In the genomic region with DNA sequence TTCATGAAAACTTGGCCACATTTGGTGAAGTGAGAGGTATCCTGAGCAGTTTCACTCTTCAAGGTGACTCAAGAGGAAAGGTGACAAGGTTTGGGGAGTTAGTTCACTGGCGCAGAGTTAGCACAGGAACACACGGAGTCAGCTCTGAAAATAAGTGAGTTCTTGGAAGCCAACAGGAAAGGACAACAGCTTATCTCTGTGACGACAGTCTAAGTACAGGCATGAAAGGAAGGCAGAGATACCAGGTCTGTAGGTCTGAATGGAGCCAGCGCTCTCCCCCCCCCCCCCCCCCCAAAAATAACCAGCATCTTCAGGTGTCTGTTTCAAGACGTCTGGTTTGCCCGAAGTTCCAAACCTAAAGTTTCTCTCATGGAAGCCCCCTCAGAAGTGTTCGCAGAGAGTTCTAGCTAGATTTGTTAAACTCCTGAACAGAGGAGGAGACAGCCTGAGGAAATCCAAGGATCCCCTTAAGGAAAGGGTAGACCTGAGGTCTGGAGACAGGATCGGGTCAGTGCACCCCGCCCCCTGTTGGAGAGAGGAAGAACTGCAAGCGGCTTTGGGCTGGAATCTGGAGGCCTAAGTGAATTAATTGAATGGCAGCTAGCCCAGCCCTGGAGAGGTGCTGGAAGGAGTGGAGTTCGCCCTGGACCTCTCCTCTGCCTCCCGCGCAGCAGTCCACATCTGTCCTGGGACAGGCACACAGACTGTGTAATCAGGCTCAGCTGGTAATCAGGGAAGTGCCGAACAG, we compare ENCODE assay signal across 8 mouse cellular contexts. TPM values are rescaled to one million over a fixed set of nuclear protein-coding genes. Genes with fewer than 3 reads are reported as not detected.
A peak's percentile ranks its signal among the peaks of the same experiment; 100 is the strongest.
DNase-seq lines count a peak whose midpoint lies in the region; ATAC-seq and TF ChIP-seq lines count a peak whose summit lies in the region.

No protein-coding gene starts in this region.

- H3K27ac ChIP-seq in embryonic facial prominence, embryonic 11.5 days (replicated peaks; ENCODE audit: low read depth, low read length): no peak overlapping the region
- H3K27ac ChIP-seq in limb, embryonic 15.5 days: no peak overlapping the region

- peak; percentile 87 for ATAC-seq in embryonic facial prominence, embryonic 11.5 days (replicated peaks; ENCODE audit: insufficient number of reproducible peaks, low FRiP score, low TSS enrichment, low read depth)
- ATAC-seq in limb, embryonic 15.5 days (ENCODE audit: insufficient number of reproducible peaks, low FRiP score, low TSS enrichment, low read depth): 0 out of 2 replicates have a peak, but pooled peaks have one; percentile 19

- no peak overlapping the region for H3K4me2 ChIP-seq in embryonic facial prominence, embryonic 11.5 days (ENCODE audit: low read depth, low read length)
- H3K4me2 ChIP-seq in limb, embryonic 15.5 days: no peak overlapping the region

- no peaks in the 10 kb centered on the region for H3K79me3 ChIP-seq in C2C12 (ENCODE audit: low read depth)

- WGBS in embryonic facial prominence, embryonic 11.5 days: 42% methylated on average over 14 of the region's 14 CpGs
- WGBS in limb, embryonic 15.5 days: 39% methylated on average over 14 of the region's 14 CpGs

- H3K9me3 ChIP-seq in embryonic facial prominence, embryonic 11.5 days (replicated peaks; ENCODE audit: control insufficient read depth, low read length): no peaks in the 10 kb centered on the region
- H3K9me3 ChIP-seq in limb, embryonic 15.5 days: no peaks in the 10 kb centered on the region

- no peaks in the 10 kb centered on the region for H3K27me3 ChIP-seq in C2C12 (ENCODE audit: control insufficient read depth, insufficient read depth, insufficient read length)
- H3K27me3 ChIP-seq in embryonic facial prominence, embryonic 11.5 days (ENCODE audit: control insufficient read depth, insufficient read depth, low read length): no peaks in the 10 kb centered on the region
- H3K27me3 ChIP-seq in limb, embryonic 15.5 days: no peaks in the 10 kb centered on the region

- H3K4me1 ChIP-seq in embryonic facial prominence, embryonic 11.5 days (ENCODE audit: control insufficient read depth, insufficient read depth, low read length): no peaks in the 10 kb centered on the region
- peaks cover 7% of the 10 kb centered on the region for H3K4me1 ChIP-seq in limb, embryonic 15.5 days

- H3K9ac ChIP-seq in embryonic facial prominence, embryonic 11.5 days (replicated peaks; ENCODE audit: low read length): no peak overlapping the region
- H3K9ac ChIP-seq in limb, embryonic 15.5 days: no peak overlapping the region

- no peaks in the 10 kb centered on the region for H3K79me2 ChIP-seq in C2C12 (ENCODE audit: control insufficient read depth, insufficient read depth)

- H3K36me3 ChIP-seq in C2C12 (ENCODE audit: control insufficient read depth, insufficient read depth): no peaks in the 10 kb centered on the region
- no peaks in the 10 kb centered on the region for H3K36me3 ChIP-seq in embryonic facial prominence, embryonic 11.5 days (replicated peaks; ENCODE audit: control insufficient read depth, insufficient read depth, low read depth, low read length)
- H3K36me3 ChIP-seq in limb, embryonic 15.5 days: no peaks in the 10 kb centered on the region

- H3ac ChIP-seq in C2C12 (ENCODE audit: control insufficient read depth, insufficient read length, low read depth): no peak overlapping the region

- no peak overlapping the region for H3K4me3 ChIP-seq in C2C12 (ENCODE audit: insufficient read depth, poor library complexity, severe bottlenecking)
- H3K4me3 ChIP-seq in embryonic facial prominence, embryonic 11.5 days (ENCODE audit: low read depth, low read length): no peak overlapping the region
- no peak overlapping the region for H3K4me3 ChIP-seq in limb, embryonic 15.5 days

- peak; percentile 24 for TF ChIP-seq CTCF in C2C12 (IDR thresholded peaks at IDR 0.05; ENCODE audit: control insufficient read depth, insufficient read depth, insufficient read length)

- peak; percentile 80 for DNase-seq in adrenal gland, postnatal 14 days
- peak; percentile 84 for DNase-seq in embryonic facial prominence, embryonic 11.5 days (ENCODE audit: low spot score)
- peak; percentile 54 for DNase-seq in heart, adult 8-10 months (ENCODE audit: low spot score)
- DNase-seq in kidney, adult 8-10 months: peak; percentile 55 to 76
- DNase-seq in naive thymus-derived CD4-positive, alpha-beta T cell, adult 2 months (ENCODE audit: low read depth): peak; percentile 21
- peak; percentile 6 for DNase-seq in thymus, adult 18-20 months

TF ChIP-seq in C2C12, 6 proteins besides CTCF, POLR2A, EP300 and RAD21:
- TF ChIP-seq MYOG (IDR thresholded peaks at IDR 0.05; ENCODE audit: control insufficient read depth, extremely low read depth, insufficient read length): no peak
- no peak for TF ChIP-seq FOSL1 (IDR thresholded peaks at IDR 0.05; ENCODE audit: insufficient read depth, low read length, poor library complexity, severe bottlenecking)
- no peak for TF ChIP-seq CEBPB (IDR thresholded peaks at IDR 0.05; ENCODE audit: low read depth)
- no peak for TF ChIP-seq MYOD1 (IDR thresholded peaks at IDR 0.05; ENCODE audit: control insufficient read depth, insufficient read length, low read depth)
- no peak for TF ChIP-seq USF1 (IDR thresholded peaks at IDR 0.05; ENCODE audit: low read depth)
- TF ChIP-seq MAX (IDR thresholded peaks at IDR 0.05): no peak

RNA-seq across cellular contexts. Expression of a gene that starts 24.1 kb away (rescaled TPM):
- polyA plus RNA-seq in C2C12 (2012; fragmentation: generic; extraction: Trizol): 0.64 TPM
- 1.7 and 2.0 TPM in 2 replicates for total RNA-seq in adrenal gland, postnatal 14 days (2021)
- 0.99 and 2.3 TPM in 2 replicates for polyA plus RNA-seq in embryonic facial prominence, embryonic 11.5 days (2014; fragmentation: Nextera tagmentation; extraction: Ambion mirVana)
- total RNA-seq in heart, adult 8-10 months (2022): 1,000 to 10,000 TPM in 1 of 4 experiments, 100 to 1,000 TPM in 3; 901 to 1,105 (median 935) TPM
- polyA plus RNA-seq in limb, embryonic 15.5 days (2015; fragmentation: Nextera tagmentation; extraction: Ambion mirVana): 44.6 and 135 TPM in 2 replicates

RNA-seq across cellular contexts. Expression of a gene that starts 52.2 kb away (rescaled TPM):
- polyA plus RNA-seq in C2C12 (2012; fragmentation: generic; extraction: Trizol): 0.02 TPM
- total RNA-seq in adrenal gland, postnatal 14 days (2021): not detected in 2 replicates
- 21.6 and 31.0 TPM in 2 replicates for polyA plus RNA-seq in embryonic facial prominence, embryonic 11.5 days (2014; fragmentation: Nextera tagmentation; extraction: Ambion mirVana)
- total RNA-seq in heart, adult 8-10 months (2022): not detected
- 0.05 TPM in 1 of 2 replicates, not detected in the other for polyA plus RNA-seq in limb, embryonic 15.5 days (2015; fragmentation: Nextera tagmentation; extraction: Ambion mirVana)

Comparison
In these comparisons a context has a peak if more than half of its experiments do, and no peak if none do; other contexts are left out.
1. DNase-seq: peak in every context shown above with its lines; median percentile 84 in embryonic facial prominence, embryonic 11.5 days; 80 in adrenal gland, postnatal 14 days; 66 in kidney, adult 8-10 months; 54 in heart, adult 8-10 months; 21 in naive thymus-derived CD4-positive, alpha-beta T cell, adult 2 months; 6 in thymus, adult 18-20 months.
2. RNA of a gene that starts 24.1 kb away (polyA plus RNA-seq): 44.6 to 135 TPM in limb, embryonic 15.5 days; 0.99 to 2.3 TPM in embryonic facial prominence, embryonic 11.5 days and 0.64 TPM in C2C12 (single experiment); every median in the first group is over 10 times any median in the second.
3. RNA of a gene that starts 52.2 kb away (polyA plus RNA-seq): 21.6 to 31.0 TPM in embryonic facial prominence, embryonic 11.5 days; 0.05 TPM in limb, embryonic 15.5 days and 0.02 TPM in C2C12 (single experiment); every median in the first group is over 10 times any median in the second.